Mouse (Mus musculus) ES-Bruce4 (cell line): ENCODE data around the gene F2rl1.

Experiments used
- CTCF ChIP-seq: IDR thresholded peaks from one replicate; pipeline ENCODE4 v1.8.1; 2011; ENCODE audit warnings: low read depth, low read length
- EP300 ChIP-seq: IDR thresholded peaks from 2 replicates; pipeline ENCODE4 v1.6.1; 2011; ENCODE audit warnings: low read depth, low read length; ENCODE audit not compliant: insufficient read depth
- POLR2A ChIP-seq: IDR thresholded peaks from one replicate; pipeline ENCODE4 v1.8.1; 2011; ENCODE audit warnings: low read length; ENCODE audit not compliant: insufficient read depth

GRCm38 (mm10) chr13:95563066-95563610, 38.1 kb upstream of the F2rl1 start:
- no peak for TF ChIP-seq CTCF
- TF ChIP-seq POLR2A = no peak
- no peak for TF ChIP-seq EP300
